Mouse (Mus musculus): Measurements from ENCODE around the gene Wrap53. TPM values are rescaled to one million over a fixed set of nuclear protein-coding genes. Genes with fewer than 3 reads are reported as not detected.
"Not testable (repeated sequence)": the region's sequence is repeated elsewhere in the genome, so short reads cannot be mapped to it uniquely, and the experiment has no call there.

The Wrap53 gene
- total and polyA plus RNA-seq, 2 experiments from 2014 or later: 7.8 to 18.7 TPM

- WGBS: 82% methylated on average over 2 of the region's 2 CpGs
- H3K27me3 ChIP-seq (ENCODE audit: control insufficient read depth, insufficient read depth, low read length): no peaks in the 10 kb centered on the region
- no peak for TF ChIP-seq EP300 (IDR thresholded peaks at IDR 0.05; ENCODE audit: low read depth)
- no peak for TF ChIP-seq CTCF (IDR thresholded peaks at IDR 0.05; ENCODE audit: low read depth)
- H3K9me3 ChIP-seq (replicated peaks; ENCODE audit: control insufficient read depth, low read length): no peaks in the 10 kb centered on the region
- no peak overlapping the region for H3K9ac ChIP-seq (replicated peaks; ENCODE audit: low read depth, low read length)
- H3K4me3 ChIP-seq (ENCODE audit: low read depth, low read length): no peak overlapping the region
- no peak overlapping the region for H3K27ac ChIP-seq (ENCODE audit: low read depth)
- no peaks in the 10 kb centered on the region for H3K4me1 ChIP-seq (ENCODE audit: control insufficient read depth, insufficient read depth)
- ATAC-seq (ENCODE audit: insufficient read depth, low read depth) (no peak), DNase-seq (ENCODE audit: low spot score) (no peak)
- no peaks in the 10 kb centered on the region for H3K36me3 ChIP-seq (replicated peaks; ENCODE audit: control insufficient read depth, insufficient read depth, low read length)
- H3K4me2 ChIP-seq (ENCODE audit: low read depth, low read length): no peak overlapping the region
Measured at GRCm38 (mm10) chr11:69540700-69541099, 39.4 kb downstream of the Wrap53 start.

DNA sequence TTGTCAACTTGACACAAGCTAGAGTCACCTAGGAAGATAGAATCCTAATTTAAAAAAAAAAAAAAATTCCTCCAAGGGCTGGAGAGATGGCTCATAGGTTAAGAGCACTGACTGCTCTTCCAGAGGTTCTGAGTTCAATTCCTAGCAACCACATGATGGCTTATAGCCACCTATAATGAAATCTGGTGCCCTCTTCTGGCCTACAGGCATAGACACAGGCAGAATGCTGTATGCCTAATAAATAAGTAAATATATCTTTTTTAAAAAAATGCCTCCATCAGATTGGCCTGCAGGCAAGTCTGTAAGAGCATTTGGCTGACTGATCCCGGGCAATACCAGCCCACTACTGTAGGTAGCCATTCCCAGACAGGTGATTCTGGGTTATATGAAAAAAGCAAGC is 45.1 kb downstream of the Wrap53 start:
- H3K9ac ChIP-seq (replicated peaks; ENCODE audit: low read depth, low read length): no peak overlapping the region
- no peak overlapping the region for H3K4me2 ChIP-seq (ENCODE audit: low read depth, low read length)
- H3K27me3 ChIP-seq (ENCODE audit: control insufficient read depth, insufficient read depth, low read length): no peaks in the 10 kb centered on the region
- 51% methylated on average over 1 of the region's 1 CpGs for WGBS
- ATAC-seq (ENCODE audit: insufficient read depth, low read depth): no peak
- H3K27ac ChIP-seq (ENCODE audit: low read depth): no peak overlapping the region
- H3K4me3 ChIP-seq (ENCODE audit: low read depth, low read length): no peak overlapping the region
- H3K9me3 ChIP-seq (replicated peaks; ENCODE audit: control insufficient read depth, low read length): no peaks in the 10 kb centered on the region
- H3K36me3 ChIP-seq (replicated peaks; ENCODE audit: control insufficient read depth, insufficient read depth, low read length): no peaks in the 10 kb centered on the region
- H3K4me1 ChIP-seq (ENCODE audit: control insufficient read depth, insufficient read depth): no peaks in the 10 kb centered on the region
- TF ChIP-seq EP300 (IDR thresholded peaks at IDR 0.05; ENCODE audit: low read depth): no peak
- TF ChIP-seq CTCF (IDR thresholded peaks at IDR 0.05; ENCODE audit: low read depth): no peak
- DNase-seq (ENCODE audit: low spot score): no peak

DNA sequence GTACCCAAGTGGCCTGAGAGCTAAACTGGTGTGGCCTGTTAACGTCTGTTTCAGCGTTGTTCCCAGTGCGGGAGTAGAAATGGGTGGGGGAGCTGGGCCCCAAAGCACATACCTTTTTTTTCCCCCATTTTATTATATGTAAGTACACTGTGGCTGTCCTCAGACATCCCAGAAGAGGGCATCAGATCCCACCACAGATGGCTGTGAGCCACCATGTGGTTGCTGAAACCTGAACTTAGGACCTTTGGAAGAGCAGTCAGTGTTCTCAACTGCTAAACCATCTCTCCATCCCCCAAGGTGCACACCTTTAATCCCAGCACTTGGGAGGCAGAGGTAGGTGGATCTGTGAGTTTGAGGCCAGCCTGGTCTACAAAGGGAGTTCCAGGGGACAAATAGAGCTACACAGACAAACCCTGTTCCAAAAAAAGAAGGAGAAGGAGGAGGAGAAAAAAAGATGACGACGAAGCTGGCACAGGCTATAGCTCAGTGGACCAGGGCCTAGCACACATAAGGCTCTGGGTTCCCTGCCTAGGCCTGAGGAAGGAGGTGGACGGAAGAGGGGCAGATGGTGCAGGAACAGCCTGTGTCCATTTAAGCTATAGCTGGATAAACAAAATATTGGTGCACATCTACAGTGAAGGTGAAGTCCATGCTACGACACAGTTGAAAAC is 47.4 kb downstream of the Wrap53 start:
- H3K4me2 ChIP-seq (ENCODE audit: low read depth, low read length): no peak overlapping the region
- no peak overlapping the region for H3K27ac ChIP-seq (ENCODE audit: low read depth)
- H3K4me1 ChIP-seq (ENCODE audit: control insufficient read depth, insufficient read depth): no peaks in the 10 kb centered on the region
- DNase-seq (ENCODE audit: low spot score) (no peak), ATAC-seq (ENCODE audit: insufficient read depth, low read depth) (no peak)
- H3K9me3 ChIP-seq (replicated peaks; ENCODE audit: control insufficient read depth, low read length): no peaks in the 10 kb centered on the region
- 77% methylated on average over 7 of the region's 7 CpGs for WGBS
- TF ChIP-seq CTCF (IDR thresholded peaks at IDR 0.05; ENCODE audit: low read depth) (no peak), EP300 (IDR thresholded peaks at IDR 0.05; ENCODE audit: low read depth) (no peak)
- H3K36me3 ChIP-seq (replicated peaks; ENCODE audit: control insufficient read depth, insufficient read depth, low read length): no peaks in the 10 kb centered on the region
- no peak overlapping the region for H3K4me3 ChIP-seq (ENCODE audit: low read depth, low read length)
- no peak overlapping the region for H3K9ac ChIP-seq (replicated peaks; ENCODE audit: low read depth, low read length)
- 0 out of 2 replicates have a peak, but pooled peaks cover 9% of the 10 kb centered on the region for H3K27me3 ChIP-seq (ENCODE audit: control insufficient read depth, insufficient read depth, low read length)

- not testable (repeated sequence) for H3K27ac ChIP-seq (ENCODE audit: low read depth); H3K4me3 ChIP-seq (ENCODE audit: low read depth, low read length); H3K4me1 ChIP-seq (ENCODE audit: control insufficient read depth, insufficient read depth); DNase-seq (ENCODE audit: low spot score); H3K36me3 ChIP-seq (replicated peaks; ENCODE audit: control insufficient read depth, insufficient read depth, low read length); H3K4me2 ChIP-seq (ENCODE audit: low read depth, low read length); ATAC-seq (ENCODE audit: insufficient read depth, low read depth); H3K9ac ChIP-seq (replicated peaks; ENCODE audit: low read depth, low read length); H3K27me3 ChIP-seq (ENCODE audit: control insufficient read depth, insufficient read depth, low read length); H3K9me3 ChIP-seq (replicated peaks; ENCODE audit: control insufficient read depth, low read length)
- WGBS: 82% methylated on average over 6 of the region's 6 CpGs
- 0 out of 2 replicates have a peak, but pooled peaks have one; percentile 10 for TF ChIP-seq CTCF (IDR thresholded peaks at IDR 0.05; ENCODE audit: low read depth)
Measured at GRCm38 (mm10) chr11:69530755-69531154, 49.3 kb downstream of the Wrap53 start.

GRCm38 (mm10) chr11:69530281-69530680 is 49.8 kb downstream of the Wrap53 start:
- DNase-seq (ENCODE audit: low spot score); H3K27ac ChIP-seq (ENCODE audit: low read depth); H3K27me3 ChIP-seq (ENCODE audit: control insufficient read depth, insufficient read depth, low read length); H3K36me3 ChIP-seq (replicated peaks; ENCODE audit: control insufficient read depth, insufficient read depth, low read length); H3K4me2 ChIP-seq (ENCODE audit: low read depth, low read length); H3K4me1 ChIP-seq (ENCODE audit: control insufficient read depth, insufficient read depth); ATAC-seq (ENCODE audit: insufficient read depth, low read depth); H3K4me3 ChIP-seq (ENCODE audit: low read depth, low read length); H3K9me3 ChIP-seq (replicated peaks; ENCODE audit: control insufficient read depth, low read length); H3K9ac ChIP-seq (replicated peaks; ENCODE audit: low read depth, low read length): not testable (repeated sequence)
- 90% methylated on average over 3 of the region's 3 CpGs for WGBS

GRCm38 (mm10) chr11:69528031-69528390 is 52.0 kb downstream of the Wrap53 start:
- Histone ChIP-seq H3K4me1 (ENCODE audit: control insufficient read depth, insufficient read depth) (no peaks in the 10 kb centered on the region), H3K9me3 (replicated peaks; ENCODE audit: control insufficient read depth, low read length) (no peaks in the 10 kb centered on the region), H3K36me3 (replicated peaks; ENCODE audit: control insufficient read depth, insufficient read depth, low read length) (no peaks in the 10 kb centered on the region), H3K9ac (replicated peaks; ENCODE audit: low read depth, low read length) (no peak overlapping the region), H3K27me3 (ENCODE audit: control insufficient read depth, insufficient read depth, low read length) (0 out of 2 replicates have a peak, but pooled peaks cover 9% of the 10 kb centered on the region), H3K4me2 (ENCODE audit: low read depth, low read length) (no peak overlapping the region), H3K27ac (ENCODE audit: low read depth) (no peak overlapping the region), H3K4me3 (ENCODE audit: low read depth, low read length) (no peak overlapping the region)
- TF ChIP-seq CTCF (IDR thresholded peaks at IDR 0.05; ENCODE audit: low read depth) (no peak), EP300 (IDR thresholded peaks at IDR 0.05; ENCODE audit: low read depth) (no peak)
- WGBS: 86% methylated on average over 4 of the region's 4 CpGs
- DNase-seq (ENCODE audit: low spot score) (no peak), ATAC-seq (ENCODE audit: insufficient read depth, low read depth) (no peak)

All from heart, postnatal 0 days (tissue).